Mouse (Mus musculus) liver, embryonic 14.5 days (tissue): ENCODE measurements around the gene Tmc8.

ENCODE experiments used
- CTCF ChIP-seq: IDR thresholded peaks from 2 replicates; pipeline ENCODE4 v1.5.1; 2016; ENCODE audit warnings: antibody characterized with exemption, low read depth, control low read depth
- EP300 ChIP-seq: IDR thresholded peaks from 2 replicates; pipeline ENCODE4 v1.6.1; 2016; ENCODE audit warnings: antibody characterized with exemption, low read depth

DNA sequence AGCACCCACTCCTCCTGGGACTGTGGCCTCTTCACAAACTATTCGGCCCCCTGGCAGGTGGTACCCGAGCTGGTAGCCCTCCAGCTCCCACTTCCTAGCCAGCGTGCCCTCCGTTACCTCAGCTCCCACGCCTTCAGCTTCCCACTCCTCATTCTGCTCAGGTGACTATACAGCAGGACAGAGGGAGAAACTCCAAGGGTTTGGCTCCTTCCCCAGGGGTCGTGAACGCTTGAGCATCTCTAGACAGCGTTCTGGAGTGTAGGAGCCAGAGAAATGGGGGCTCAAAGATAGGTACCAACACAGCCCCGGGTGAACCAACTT is 9.5 kb downstream of the Tmc8 start:
- TF ChIP-seq CTCF (no peak), EP300 (no peak)
